Mouse (Mus musculus): Measurements from ENCODE around the gene Tmem132b.

The Tmem132b gene

GRCm38 (mm10) chr5:125503628-125504027 is 27.9 kb upstream of the Tmem132b start:
- TF ChIP-seq GATA4 (IDR thresholded peaks at IDR 0.05; ENCODE audit: insufficient replicate concordance, low read length), result no peak

GRCm38 (mm10) chr5:125504692-125505091 is 26.9 kb upstream of the Tmem132b start:
- TF ChIP-seq GATA4 (IDR thresholded peaks at IDR 0.05; ENCODE audit: insufficient replicate concordance, low read length), result no peak

GRCm38 (mm10) chr5:125505968-125506367 is 25.6 kb upstream of the Tmem132b start:
- TF ChIP-seq GATA4 (IDR thresholded peaks at IDR 0.05; ENCODE audit: insufficient replicate concordance, low read length), result no peak

- no peak for TF ChIP-seq GATA4 (IDR thresholded peaks at IDR 0.05; ENCODE audit: insufficient replicate concordance, low read length)
Measured at GRCm38 (mm10) chr5:125507582-125507981, 24.0 kb upstream of the Tmem132b start.

- no peak for TF ChIP-seq GATA4 (IDR thresholded peaks at IDR 0.05; ENCODE audit: insufficient replicate concordance, low read length)
Measured at GRCm38 (mm10) chr5:125508006-125508405, 23.6 kb upstream of the Tmem132b start.

GRCm38 (mm10) chr5:125509541-125509940 is 22.0 kb upstream of the Tmem132b start:
- no peak for TF ChIP-seq GATA4 (IDR thresholded peaks at IDR 0.05; ENCODE audit: insufficient replicate concordance, low read length)

- no peak for TF ChIP-seq GATA4 (IDR thresholded peaks at IDR 0.05; ENCODE audit: insufficient replicate concordance, low read length)
Measured at GRCm38 (mm10) chr5:125515006-125515405, 16.6 kb upstream of the Tmem132b start.

GRCm38 (mm10) chr5:125518640-125519039 is 12.9 kb upstream of the Tmem132b start:
- no peak for TF ChIP-seq GATA4 (IDR thresholded peaks at IDR 0.05; ENCODE audit: insufficient replicate concordance, low read length)

GRCm38 (mm10) chr5:125520930-125521590 is 10.5 kb upstream of the Tmem132b start:
- TF ChIP-seq GATA4 (IDR thresholded peaks at IDR 0.05; ENCODE audit: insufficient replicate concordance, low read length), result no peak

GRCm38 (mm10) chr5:125523361-125523760 is 8.2 kb upstream of the Tmem132b start:
- TF ChIP-seq GATA4 (IDR thresholded peaks at IDR 0.05; ENCODE audit: insufficient replicate concordance, low read length), result no peak

GRCm38 (mm10) chr5:125525516-125525915 is 6.1 kb upstream of the Tmem132b start:
- TF ChIP-seq GATA4 (IDR thresholded peaks at IDR 0.05; ENCODE audit: insufficient replicate concordance, low read length), result no peak

GRCm38 (mm10) chr5:125526464-125526863 is 5.1 kb upstream of the Tmem132b start:
- no peak for TF ChIP-seq GATA4 (IDR thresholded peaks at IDR 0.05; ENCODE audit: insufficient replicate concordance, low read length)

GRCm38 (mm10) chr5:125529109-125529508 is 2.5 kb upstream of the Tmem132b start:
- no peak for TF ChIP-seq GATA4 (IDR thresholded peaks at IDR 0.05; ENCODE audit: insufficient replicate concordance, low read length)

- no peak for TF ChIP-seq GATA4 (IDR thresholded peaks at IDR 0.05; ENCODE audit: insufficient replicate concordance, low read length)
Measured at GRCm38 (mm10) chr5:125532191-125532544, 594 bp downstream of the Tmem132b start.

- no peak for TF ChIP-seq GATA4 (IDR thresholded peaks at IDR 0.05; ENCODE audit: insufficient replicate concordance, low read length)
Measured at GRCm38 (mm10) chr5:125532545-125533224, 1.1 kb downstream of the Tmem132b start.

GRCm38 (mm10) chr5:125533225-125533900 is 1.8 kb downstream of the Tmem132b start:
- TF ChIP-seq GATA4 (IDR thresholded peaks at IDR 0.05; ENCODE audit: insufficient replicate concordance, low read length), result no peak

All from liver, adult (tissue).